Mouse (Mus musculus): ENCODE data around the gene Gm20594. TPM values are rescaled to one million over a fixed set of nuclear protein-coding genes. Genes with fewer than 3 reads are reported as not detected.

The Gm20594 gene
- polyA plus RNA-seq (2015; fragmentation: Illumina TruSeq; extraction: RNeasy Lipid Tissue Mini Kit (QIAGEN cat#74804); ENCODE audit: insufficient read depth, low replicate concordance): not detected

GRCm38 (mm10) chr6:79817616-79818015 is at the start of gene Gm20594:
Gene Gm20594 (plus strand): TSS chr6:79817916.

Other genes with a start within 250 kb of the Gm20594 start
- not detected for gene Lrrtm4, start 201.0 kb downstream of the Gm20594 start, polyA plus RNA-seq (2015; fragmentation: Illumina TruSeq; extraction: RNeasy Lipid Tissue Mini Kit (QIAGEN cat#74804); ENCODE audit: insufficient read depth, low replicate concordance)

Data from spleen, adult 10 weeks (tissue).